Mouse (Mus musculus) lung, postnatal 0 days (tissue): ENCODE measurements around the gene Eloa. TPM values are rescaled to one million over a fixed set of nuclear protein-coding genes. Genes with fewer than 3 reads are reported as not detected.

Experiments used
- ATAC-seq: fragments of 200-750 bp; cut with Nextera tagmentation; 2 replicates; pipeline ENCODE4 v1.8.0; 2017; ENCODE audit warnings: moderate library complexity
- DNase-seq: peaks from one replicate; pipeline ENCODE4 v3.0.0-alpha.2; 2016; ENCODE audit warnings: low spot score
- H3K27ac ChIP-seq: fragments of 300-500 bp; sonication (generic); 2 replicates; pipeline ENCODE4 v1.5.1; 2014; ENCODE audit warnings: antibody characterized with exemption, mild to moderate bottlenecking, low read length, mixed read lengths
- H3K27me3 ChIP-seq: fragments of 300-500 bp; sonication (generic); replicated peaks from 2 replicates; pipeline ENCODE4 v1.6.1; 2014; ENCODE audit warnings: low read length, mixed read lengths; ENCODE audit not compliant: insufficient read depth
- H3K36me3 ChIP-seq: fragments of 300-500 bp; sonication (generic); 2 replicates; pipeline ENCODE4 v1.6.1; 2014; ENCODE audit warnings: low read length, mixed read lengths; ENCODE audit not compliant: insufficient read depth
- H3K4me1 ChIP-seq: fragments of 300-500 bp; sonication (generic); 2 replicates; pipeline ENCODE4 v1.6.1; 2014; ENCODE audit warnings: antibody characterized with exemption, low read depth, low read length, mixed read lengths; ENCODE audit not compliant: insufficient read depth
- H3K4me2 ChIP-seq: fragments of 300-500 bp; sonication (generic); replicated peaks from 2 replicates; pipeline ENCODE4 v1.6.1; 2014; ENCODE audit warnings: low read depth, mild to moderate bottlenecking, low read length, moderate library complexity, mixed read lengths
- H3K4me3 ChIP-seq: fragments of 300-500 bp; sonication (generic); 2 replicates; pipeline ENCODE4 v1.5.1; 2014; ENCODE audit warnings: low read depth, low read length
- H3K9ac ChIP-seq: fragments of 300-500 bp; sonication (generic); replicated peaks from 2 replicates; pipeline ENCODE4 v1.6.1; 2014; ENCODE audit warnings: low read depth, mild to moderate bottlenecking
- H3K9me3 ChIP-seq: fragments of 300-500 bp; sonication (generic); 2 replicates; pipeline ENCODE4 v1.6.1; 2016; ENCODE audit warnings: low read length, mixed read lengths
- CTCF ChIP-seq: IDR thresholded peaks from 2 replicates; pipeline ENCODE4 v1.5.1; 2016; ENCODE audit warnings: antibody characterized with exemption, mild to moderate bottlenecking
- EP300 ChIP-seq: IDR thresholded peaks from 2 replicates; pipeline ENCODE4 v1.6.1; 2016; ENCODE audit warnings: antibody characterized with exemption, mild to moderate bottlenecking, control low read depth
- WGBS: fragments of 180-500 bp; shearing (Covaris S2); extraction: QIAGEN DNeasy Blood & Tissue Kit; methylation state at CpG from one replicate; pipeline ENCODE4 v1.1.7; 2014; 5-methylcytosine and 5-hydroxymethylcytosine counted together
- polyA plus RNA-seq: library from polyadenylated mRNA; unstranded; fragments of >200 nt; fragmentation: Nextera tagmentation; extraction: Ambion mirVana; gene quantifications from 2 replicates; pipeline ENCODE4 v1.2.1, GENCODE M21; 2015

Gene Eloa
- polyA plus RNA-seq, 1 experiment from 2014 or later = 25.6 TPM

- 82% methylated on average over 8 of the region's 9 CpGs for WGBS
- H3K9me3 ChIP-seq = no peaks in the 10 kb centered on the region
- peaks cover 43% of the 10 kb centered on the region for H3K36me3 ChIP-seq
- H3K27me3 ChIP-seq = no peaks in the 10 kb centered on the region
- TF ChIP-seq EP300 (no peak), CTCF (no peak)
- no peak for DNase-seq
- H3K4me2 ChIP-seq = no peak overlapping the region
- no peaks in the 10 kb centered on the region for H3K4me1 ChIP-seq
- H3K9ac ChIP-seq = no peak overlapping the region
- no peak for ATAC-seq
- H3K4me3 ChIP-seq = no peak overlapping the region
- H3K27ac ChIP-seq = no peak overlapping the region
Observed at GRCm38 (mm10) chr4:135955886-135956285, 65.7 kb downstream of the Eloa start.

GRCm38 (mm10) chr4:135954241-135954640, 67.3 kb downstream of the Eloa start:
- H3K4me3 ChIP-seq = no peak overlapping the region

More at GRCm38 (mm10) chr4:135954241-135954640, 67.3 kb downstream of the Eloa start:
- TF ChIP-seq CTCF = peak; percentile 99
- TF ChIP-seq EP300 = no peak
- WGBS = 16% methylated on average over 2 of the region's 2 CpGs
- Histone ChIP-seq H3K9ac (no peak overlapping the region), H3K27me3 (no peaks in the 10 kb centered on the region), H3K36me3 (peaks cover 36% of the 10 kb centered on the region), H3K4me2 (no peak overlapping the region), H3K9me3 (no peaks in the 10 kb centered on the region), H3K4me1 (no peaks in the 10 kb centered on the region), H3K27ac (no peak overlapping the region)
- ATAC-seq (peak; percentile 39; the same call in 1 of the 2 replicates), DNase-seq (peak; percentile 76)

Other genes with a start within 250 kb of the Eloa start
- 153 and 160 TPM in 2 replicates for gene Srsf10, start 166.0 kb downstream of the Eloa start, polyA plus RNA-seq
- 139 and 145 TPM in 2 replicates for gene Pnrc2, start 147.9 kb downstream of the Eloa start, polyA plus RNA-seq
- 1.9 and 2.2 TPM in 2 replicates for gene Cnr2, start 126.4 kb downstream of the Eloa start, polyA plus RNA-seq
- gene Fuca1, start 101.0 kb downstream of the Eloa start, polyA plus RNA-seq = 107 and 131 TPM in 2 replicates
- gene Hmgcl, start 75.3 kb downstream of the Eloa start, polyA plus RNA-seq = 63.6 and 67.7 TPM in 2 replicates
- 37.0 and 40.5 TPM in 2 replicates for gene Gale, start 58.0 kb downstream of the Eloa start, polyA plus RNA-seq
- 103 and 115 TPM in 2 replicates for gene Lypla2, start 49.1 kb downstream of the Eloa start, polyA plus RNA-seq
- gene Pithd1, start 34.5 kb downstream of the Eloa start, polyA plus RNA-seq = 35.3 and 39.6 TPM in 2 replicates
- 325 and 355 TPM in 2 replicates for gene Rpl11, start 31.7 kb upstream of the Eloa start, polyA plus RNA-seq
- 430 and 477 TPM in 2 replicates for gene Id3, start 121.7 kb upstream of the Eloa start, polyA plus RNA-seq
- gene E2f2, start 150.6 kb upstream of the Eloa start, polyA plus RNA-seq = 17.8 and 19.1 TPM in 2 replicates
- 5.4 and 5.5 TPM in 2 replicates for gene Asap3, start 184.6 kb upstream of the Eloa start, polyA plus RNA-seq
- 26.8 and 29.1 TPM in 2 replicates for gene Tcea3, start 226.0 kb upstream of the Eloa start, polyA plus RNA-seq